Mouse (Mus musculus) T-helper 1 cell (primary cell): ENCODE results near the gene Azi2.

Experiments
- in situ Hi-C: fragments of 300-600 bp; cut with MboI, MseI; formaldehyde crosslinking; loops from one replicate; pipeline ENCODE4 v1.15.1; 2025; ENCODE audit warnings: high pct_unique_total_duplicates

Azi2 gene

DNA sequence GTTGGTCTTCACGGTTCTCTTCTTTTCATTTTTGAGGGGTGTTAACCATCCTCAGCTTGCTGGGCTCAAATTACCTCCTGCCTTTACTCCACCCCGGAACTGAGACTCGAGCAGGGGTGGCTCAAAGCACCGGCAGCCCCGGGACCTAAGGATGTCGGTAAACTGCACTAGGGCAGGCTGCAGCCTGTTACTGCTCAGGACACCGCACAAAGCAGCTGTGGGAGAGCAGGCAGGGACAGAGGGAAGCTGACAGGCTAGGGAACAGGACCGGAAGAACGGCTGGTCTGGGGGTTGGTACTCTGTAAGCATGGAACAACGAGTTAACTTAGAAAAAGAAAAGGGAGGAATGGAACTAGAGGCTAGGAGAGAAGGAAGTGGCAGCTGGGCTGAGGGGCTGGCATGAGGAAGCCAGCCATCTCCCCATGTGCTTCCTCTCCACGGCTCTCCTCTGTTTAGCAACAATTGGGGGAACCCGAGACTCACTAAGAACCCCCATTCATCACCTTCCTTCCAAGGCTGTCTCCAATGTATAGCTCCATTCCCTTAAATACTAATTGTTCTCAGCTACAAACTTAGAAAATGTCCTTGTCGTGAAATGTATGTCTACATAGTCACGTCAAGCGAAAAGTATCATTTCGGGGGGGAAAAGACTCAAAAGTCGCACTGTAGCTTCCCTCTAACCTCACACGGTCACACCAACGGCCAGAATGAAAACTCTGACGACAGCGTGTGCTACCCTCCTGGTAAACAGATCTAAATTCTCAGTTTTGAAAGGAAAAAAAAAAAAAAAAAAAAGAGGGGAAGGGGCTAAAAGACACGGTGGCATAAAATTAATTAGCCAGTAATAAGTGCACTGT, 42.5 kb downstream of the Azi2 start:
- in situ Hi-C loops: no loop called here

GRCm38 (mm10) chr9:118083834-118084233, 43.5 kb downstream of the Azi2 start:
- in situ Hi-C loops: no loop called here

DNA sequence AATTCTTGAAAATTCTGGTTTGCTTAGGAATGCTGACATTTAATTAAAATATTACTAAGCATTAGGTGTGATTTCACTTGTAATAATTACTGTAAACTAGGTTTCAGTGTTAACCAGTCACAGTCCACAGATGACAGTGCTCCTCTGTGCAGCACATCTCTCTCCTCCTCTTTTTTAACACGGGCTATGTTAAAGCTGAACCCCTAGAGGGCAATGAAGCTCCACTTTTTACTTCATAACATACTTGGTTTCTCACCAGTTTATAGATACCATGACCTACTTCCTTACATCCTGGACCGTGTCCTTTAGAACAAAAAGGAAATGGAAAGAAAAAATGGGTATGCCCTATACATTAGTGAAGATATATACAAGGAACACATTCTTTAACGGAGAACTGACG, 59.1 kb downstream of the Azi2 start:
- in situ Hi-C loops: no loop called here

- in situ Hi-C loops: no loop called here
These were observed 60.2 kb downstream of the Azi2 start for GRCm38 (mm10) chr9:118100484-118100883.

GRCm38 (mm10) chr9:118101802-118102201, 61.5 kb downstream of the Azi2 start:
- in situ Hi-C loops: no loop called here

DNA sequence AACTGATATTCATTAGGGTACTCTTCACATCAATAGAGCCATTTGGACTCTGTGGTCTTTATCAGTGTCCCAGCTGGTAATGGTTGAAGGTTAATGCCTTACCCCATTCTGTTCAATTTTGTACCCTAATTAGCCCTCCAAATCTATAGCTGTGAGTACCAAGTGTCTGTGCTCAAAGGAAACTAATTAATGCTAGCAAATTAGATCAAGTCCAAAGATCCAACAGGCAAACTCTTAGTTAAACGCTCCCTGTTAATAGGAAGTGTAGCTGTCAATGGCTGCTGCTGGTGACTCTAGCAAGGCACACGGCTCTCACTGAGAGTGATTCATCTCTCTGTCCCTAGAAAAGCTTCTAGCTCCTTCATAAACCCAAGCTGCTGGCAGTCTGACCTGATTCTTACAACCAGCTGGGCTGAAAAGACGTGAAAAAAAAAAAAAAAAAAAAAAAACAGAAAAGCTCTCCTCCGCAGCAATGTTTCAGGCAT, 68.3 kb downstream of the Azi2 start:
- in situ Hi-C loops: loop anchor here (5.0 kb wide), 1 partner anchor 49 kb away; no protein-coding TSS in a partner anchor

DNA sequence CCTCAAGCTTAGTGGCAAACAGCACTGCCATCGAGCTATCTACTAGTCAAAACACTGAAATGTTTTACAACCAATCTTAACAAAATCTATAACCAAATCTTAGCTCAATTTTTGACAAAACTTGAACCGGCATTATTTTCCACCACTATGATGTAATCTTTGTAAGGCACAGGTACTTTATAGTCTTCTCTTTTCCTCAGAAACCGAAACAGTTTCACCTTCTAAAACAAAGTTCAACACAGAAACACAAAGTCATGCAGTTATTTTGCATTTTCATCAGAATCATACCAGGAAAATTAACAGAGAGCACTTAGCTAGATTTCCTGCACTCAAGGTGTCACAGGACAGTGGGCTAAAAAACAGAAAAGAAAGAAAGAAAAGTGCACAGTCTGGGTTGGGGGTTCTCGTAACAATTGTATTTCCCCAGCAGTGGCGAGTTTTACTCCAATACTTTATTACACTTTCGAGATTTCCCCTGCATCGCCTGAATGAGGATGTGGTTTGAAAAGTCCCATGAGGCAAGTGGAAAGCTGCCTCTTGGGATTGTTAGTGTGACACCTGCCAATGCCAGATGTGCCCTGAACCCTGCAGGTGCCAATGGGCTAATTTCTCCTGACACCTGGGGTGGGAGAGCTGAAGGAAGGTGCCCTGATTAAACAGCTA, 69.5 kb downstream of the Azi2 start:
- in situ Hi-C loops: loop anchor here (5.0 kb wide), 1 partner anchor 47 kb away; no protein-coding TSS in a partner anchor

DNA sequence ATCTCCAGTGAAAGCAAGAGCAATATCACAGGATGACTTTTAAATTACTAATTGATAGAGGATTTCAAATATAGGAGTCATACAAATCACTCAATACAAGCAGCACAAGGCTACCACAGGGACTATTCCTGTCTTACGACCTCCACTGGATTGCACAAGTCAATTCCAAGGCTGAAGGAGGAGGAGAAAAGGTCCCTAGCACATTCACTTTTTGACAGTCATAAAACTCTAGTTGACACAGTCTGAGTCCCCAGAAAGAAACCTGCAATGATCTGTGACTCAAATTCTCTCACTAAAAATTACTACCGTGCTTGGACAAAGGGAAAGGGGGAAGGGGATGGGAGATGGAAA, 70.0 kb downstream of the Azi2 start:
- in situ Hi-C loops: no loop called here
